Mouse (Mus musculus) small intestine, adult 2 months (tissue): ENCODE results near the gene Krt35. TPM values are rescaled to one million over a fixed set of nuclear protein-coding genes. Genes with fewer than 3 reads are reported as not detected.

ENCODE experiments used
- H3K27ac ChIP-seq: fragments of 200-500 bp; 2 replicates; pipeline ENCODE4 v1.5.1; 2012; ENCODE audit warnings: low read depth, low read length, control low read depth, inconsistent platforms; ENCODE audit not compliant: insufficient read depth
- H3K27me3 ChIP-seq: fragments of 200-500 bp; 2 replicates; pipeline ENCODE4 v1.6.1; 2012; ENCODE audit warnings: mild to moderate bottlenecking, moderate library complexity, low read length, inconsistent platforms; ENCODE audit not compliant: control insufficient read depth, insufficient read depth
- H3K36me3 ChIP-seq: fragments of 200-500 bp; 2 replicates; pipeline ENCODE4 v1.6.1; 2012; ENCODE audit warnings: mild to moderate bottlenecking, low read length, control low read depth, inconsistent platforms; ENCODE audit not compliant: control insufficient read depth, insufficient read depth
- H3K4me1 ChIP-seq: fragments of 200-500 bp; 2 replicates; pipeline ENCODE4 v1.6.1; 2012; ENCODE audit warnings: low read length, inconsistent platforms, mixed read lengths; ENCODE audit not compliant: control insufficient read depth, insufficient read depth, insufficient read length
- H3K4me3 ChIP-seq: fragments of 200-500 bp; 2 replicates; pipeline ENCODE4 v1.5.1; 2012; ENCODE audit warnings: low read depth, mild to moderate bottlenecking, control low read depth, inconsistent platforms, low read length, moderate library complexity
- CTCF ChIP-seq: fragments of 200-500 bp; IDR thresholded peaks from 2 replicates; pipeline ENCODE4 v1.5.1; 2012; ENCODE audit warnings: low read depth, mild to moderate bottlenecking, control low read depth, inconsistent platforms, low read length, moderate library complexity, mixed read lengths; ENCODE audit not compliant: insufficient replicate concordance, insufficient read length; ENCODE audit errors: extremely low read depth
- POLR2A ChIP-seq: fragments of 200-500 bp; IDR thresholded peaks from 2 replicates; pipeline ENCODE4 v1.6.1; 2012; ENCODE audit warnings: low read depth, mild to moderate bottlenecking, control low read depth, inconsistent platforms, low read length, moderate library complexity
- WGBS: fragments of 180-500 bp; shearing (Covaris S2); methylation state at CpG from one replicate; pipeline ENCODE4 v1.1.7; 2018; 5-methylcytosine and 5-hydroxymethylcytosine counted together
- polyA plus RNA-seq: library from polyadenylated mRNA; depleted of rRNA; stranded (reverse); fragments of >200 nt; gene quantifications from 2 replicates; pipeline ENCODE4 v1.2.3, GENCODE M21; 2012; rRNA removed

Gene Krt35
- polyA plus RNA-seq, 1 experiment, result not detected

- Histone ChIP-seq H3K27ac (no peak overlapping the region), H3K4me1 (no peaks in the 10 kb centered on the region; the same call in 1 of the 2 replicates), H3K36me3 (no peaks in the 10 kb centered on the region), H3K27me3 (no peaks in the 10 kb centered on the region), H3K4me3 (no peak overlapping the region)
- 50% methylated on average over 12 of the region's 12 CpGs for WGBS
- TF ChIP-seq CTCF (no peak), POLR2A (no peak)
Measured at GRCm38 (mm10) chr11:100066236-100067010, 29.6 kb downstream of the Krt35 start.

GRCm38 (mm10) chr11:100058875-100059274 lies 37.2 kb downstream of the Krt35 start:
- no peaks in the 10 kb centered on the region for H3K36me3 ChIP-seq
- no peak for TF ChIP-seq CTCF
- TF ChIP-seq POLR2A, result no peak
- 87% methylated on average over 8 of the region's 8 CpGs for WGBS
- H3K27ac ChIP-seq, result no peak overlapping the region
- no peaks in the 10 kb centered on the region for H3K4me1 ChIP-seq
- H3K27me3 ChIP-seq, result no peaks in the 10 kb centered on the region
- no peak overlapping the region for H3K4me3 ChIP-seq

- Histone ChIP-seq H3K4me3 (no peak overlapping the region), H3K27me3 (no peaks in the 10 kb centered on the region), H3K27ac (no peak overlapping the region), H3K4me1 (no peaks in the 10 kb centered on the region), H3K36me3 (no peaks in the 10 kb centered on the region)
- TF ChIP-seq POLR2A (no peak), CTCF (no peak)
- 43% methylated on average over 9 of the region's 9 CpGs for WGBS
Measured at GRCm38 (mm10) chr11:100055686-100056655, 40.1 kb downstream of the Krt35 start.

- Histone ChIP-seq H3K4me1 (peaks cover 13% of the 10 kb centered on the region), H3K36me3 (no peaks in the 10 kb centered on the region), H3K27me3 (no peaks in the 10 kb centered on the region), H3K27ac (no peak within 1 kb of the TSS), H3K4me3 (no peak within 1 kb of the TSS)
- WGBS, result 89% methylated on average over 3 of the region's 3 CpGs
- TF ChIP-seq POLR2A (no peak), CTCF (no peak)
Measured at GRCm38 (mm10) chr11:100050451-100050850, 45.6 kb downstream of the Krt35 start, which contains the start of gene Krt31. Gene Krt31 (minus strand): TSS chr11:100050551.

GRCm38 (mm10) chr11:100047193-100047592 lies 48.8 kb downstream of the Krt35 start:
- WGBS, result 24% methylated on average over 2 of the region's 2 CpGs
- Histone ChIP-seq H3K27me3 (no peaks in the 10 kb centered on the region), H3K36me3 (no peaks in the 10 kb centered on the region), H3K27ac (no peak overlapping the region), H3K4me3 (no peak overlapping the region), H3K4me1 (peaks cover 13% of the 10 kb centered on the region)
- TF ChIP-seq POLR2A (no peak), CTCF (no peak)

GRCm38 (mm10) chr11:100046303-100046866 lies 49.7 kb downstream of the Krt35 start:
- WGBS, result 17% methylated on average over 6 of the region's 6 CpGs

More at GRCm38 (mm10) chr11:100046303-100046866, 49.7 kb downstream of the Krt35 start:
- TF ChIP-seq POLR2A, result no peak
- TF ChIP-seq CTCF, result no peak
- Histone ChIP-seq H3K36me3 (no peaks in the 10 kb centered on the region), H3K27ac (0 out of 2 replicates have a peak overlapping the region, but pooled peaks have one; percentile 41), H3K27me3 (no peaks in the 10 kb centered on the region), H3K4me3 (peak overlapping the region; percentile 40), H3K4me1 (peaks cover 13% of the 10 kb centered on the region)

Other genes with a start within 250 kb of the Krt35 start
- 1.9 and 3.2 TPM in 2 replicates for gene Krtap4-16, start 244.6 kb downstream of the Krt35 start, polyA plus RNA-seq
- gene Gm11568, start 238.3 kb downstream of the Krt35 start, polyA plus RNA-seq, result not detected in 2 replicates
- not detected in 2 replicates for gene Gm11559, start 231.8 kb downstream of the Krt35 start, polyA plus RNA-seq
- not detected in 2 replicates for gene Krtap9-1, start 222.9 kb downstream of the Krt35 start, polyA plus RNA-seq
- not detected in 2 replicates for gene Gm11567, start 217.1 kb downstream of the Krt35 start, polyA plus RNA-seq
- gene Krtap31-1, start 188.3 kb downstream of the Krt35 start, polyA plus RNA-seq, result not detected in 2 replicates
- not detected in 2 replicates for gene Gm11565, start 181.5 kb downstream of the Krt35 start, polyA plus RNA-seq
- not detected in 2 replicates for gene Krtap31-2, start 159.9 kb downstream of the Krt35 start, polyA plus RNA-seq
- gene Krtap9-5, start 147.8 kb downstream of the Krt35 start, polyA plus RNA-seq, result not detected in 2 replicates
- not detected in 2 replicates for gene Krtap29-1, start 117.2 kb downstream of the Krt35 start, polyA plus RNA-seq
- gene Krtap16-1, start 109.6 kb downstream of the Krt35 start, polyA plus RNA-seq, result not detected in 2 replicates
- gene Krtap17-1, start 102.2 kb downstream of the Krt35 start, polyA plus RNA-seq, result not detected in 2 replicates
- gene Krt33a, start 80.0 kb downstream of the Krt35 start, polyA plus RNA-seq, result not detected in 2 replicates
- gene Krt33b, start 66.4 kb downstream of the Krt35 start, polyA plus RNA-seq, result not detected in 2 replicates
- gene Krt34, start 54.7 kb downstream of the Krt35 start, polyA plus RNA-seq, result not detected in 2 replicates
- 0.20 TPM in 1 of 2 replicates, not detected in the other for gene Krt31, start 45.7 kb downstream of the Krt35 start, polyA plus RNA-seq
- not detected in 2 replicates for gene Krt32, start 8.0 kb downstream of the Krt35 start, polyA plus RNA-seq
- not detected in 2 replicates for gene Krt36, start 9.4 kb upstream of the Krt35 start, polyA plus RNA-seq
- 1.0 TPM in 1 of 2 replicates, not detected in the other for gene Krt13, start 25.3 kb upstream of the Krt35 start, polyA plus RNA-seq
- 0.32 and 1.1 TPM in 2 replicates for gene Krt15, start 39.7 kb upstream of the Krt35 start, polyA plus RNA-seq
- gene Krt19, start 52.4 kb upstream of the Krt35 start, polyA plus RNA-seq, result 1,218 and 2,324 TPM in 2 replicates
- not detected in 2 replicates for gene Krt9, start 97.0 kb upstream of the Krt35 start, polyA plus RNA-seq
- 0.27 TPM in 1 of 2 replicates, not detected in the other for gene Krt14, start 111.3 kb upstream of the Krt35 start, polyA plus RNA-seq
- gene Krt16, start 152.7 kb upstream of the Krt35 start, polyA plus RNA-seq, result 0.08 TPM in 1 of 2 replicates, not detected in the other
- 0.11 and 0.72 TPM in 2 replicates for gene Krt17, start 164.8 kb upstream of the Krt35 start, polyA plus RNA-seq
- gene Krt42, start 173.6 kb upstream of the Krt35 start, polyA plus RNA-seq, result 0.09 TPM in 1 of 2 replicates, not detected in the other
- 49.3 and 102 TPM in 2 replicates for gene Eif1, start 223.6 kb upstream of the Krt35 start, polyA plus RNA-seq
- gene Gast, start 238.2 kb upstream of the Krt35 start, polyA plus RNA-seq, result 0.38 and 336 TPM in 2 replicates